Mouse (Mus musculus) stomach, embryonic 14.5 days (tissue): Measurements from ENCODE around the gene Etaa1. TPM values are rescaled to one million over a fixed set of nuclear protein-coding genes. Genes with fewer than 3 reads are reported as not detected.

Experiments
- ATAC-seq: fragments of 200-750 bp; cut with Nextera tagmentation; 2 replicates; pipeline ENCODE4 v1.8.0; 2017; ENCODE audit warnings: low read depth, moderate TSS enrichment; ENCODE audit not compliant: insufficient number of reproducible peaks, insufficient read depth, low FRiP score
- H3K27ac ChIP-seq: fragments of 300-500 bp; sonication (generic); 2 replicates; pipeline ENCODE4 v1.5.1; 2014; ENCODE audit warnings: mild to moderate bottlenecking, low read length, moderate library complexity, mixed read lengths
- H3K27me3 ChIP-seq: fragments of 300-500 bp; sonication (generic); 2 replicates; pipeline ENCODE4 v1.6.1; 2014; ENCODE audit warnings: low read length, control low read depth, mixed read lengths; ENCODE audit not compliant: control insufficient read depth, insufficient read depth
- H3K36me3 ChIP-seq: fragments of 300-500 bp; sonication (generic); 2 replicates; pipeline ENCODE4 v1.6.1; 2014; ENCODE audit warnings: mild to moderate bottlenecking, control low read depth, low read length, moderate library complexity, mixed read lengths; ENCODE audit not compliant: control insufficient read depth, insufficient read depth
- H3K4me1 ChIP-seq: fragments of 300-500 bp; sonication (generic); 2 replicates; pipeline ENCODE4 v1.6.1; 2014; ENCODE audit warnings: low read length, control low read depth, mixed read lengths; ENCODE audit not compliant: control insufficient read depth, insufficient read depth
- H3K4me2 ChIP-seq: fragments of 300-500 bp; sonication (generic); replicated peaks from 2 replicates; pipeline ENCODE4 v1.6.1; 2014; ENCODE audit warnings: low read depth, low read length, control low read depth
- H3K4me3 ChIP-seq: fragments of 300-500 bp; sonication (generic); 2 replicates; pipeline ENCODE4 v1.5.1; 2014; ENCODE audit warnings: low read depth, low read length, control low read depth
- H3K9ac ChIP-seq: fragments of 300-500 bp; sonication (generic); replicated peaks from 2 replicates; pipeline ENCODE4 v1.6.1; 2014; ENCODE audit warnings: low read depth, mild to moderate bottlenecking, control low read depth, low read length, moderate library complexity, mixed read lengths
- H3K9me3 ChIP-seq: fragments of 300-500 bp; sonication (generic); 2 replicates; pipeline ENCODE4 v1.6.1; 2016; ENCODE audit warnings: low read depth, low read length, control low read depth; ENCODE audit not compliant: control insufficient read depth
- WGBS: fragments of 180-500 bp; shearing (Covaris S2); extraction: QIAGEN DNeasy Blood & Tissue Kit; methylation state at CpG from one replicate; pipeline ENCODE4 v1.1.7; 2014; 5-methylcytosine and 5-hydroxymethylcytosine counted together
- polyA plus RNA-seq: library from polyadenylated mRNA; unstranded; fragments of >200 nt; fragmentation: Nextera tagmentation; extraction: Ambion mirVana; gene quantifications from 2 replicates; pipeline ENCODE4 v1.2.1, GENCODE M21; 2014

Etaa1 gene
- 17.0 and 17.4 TPM in 2 replicates for polyA plus RNA-seq

DNA sequence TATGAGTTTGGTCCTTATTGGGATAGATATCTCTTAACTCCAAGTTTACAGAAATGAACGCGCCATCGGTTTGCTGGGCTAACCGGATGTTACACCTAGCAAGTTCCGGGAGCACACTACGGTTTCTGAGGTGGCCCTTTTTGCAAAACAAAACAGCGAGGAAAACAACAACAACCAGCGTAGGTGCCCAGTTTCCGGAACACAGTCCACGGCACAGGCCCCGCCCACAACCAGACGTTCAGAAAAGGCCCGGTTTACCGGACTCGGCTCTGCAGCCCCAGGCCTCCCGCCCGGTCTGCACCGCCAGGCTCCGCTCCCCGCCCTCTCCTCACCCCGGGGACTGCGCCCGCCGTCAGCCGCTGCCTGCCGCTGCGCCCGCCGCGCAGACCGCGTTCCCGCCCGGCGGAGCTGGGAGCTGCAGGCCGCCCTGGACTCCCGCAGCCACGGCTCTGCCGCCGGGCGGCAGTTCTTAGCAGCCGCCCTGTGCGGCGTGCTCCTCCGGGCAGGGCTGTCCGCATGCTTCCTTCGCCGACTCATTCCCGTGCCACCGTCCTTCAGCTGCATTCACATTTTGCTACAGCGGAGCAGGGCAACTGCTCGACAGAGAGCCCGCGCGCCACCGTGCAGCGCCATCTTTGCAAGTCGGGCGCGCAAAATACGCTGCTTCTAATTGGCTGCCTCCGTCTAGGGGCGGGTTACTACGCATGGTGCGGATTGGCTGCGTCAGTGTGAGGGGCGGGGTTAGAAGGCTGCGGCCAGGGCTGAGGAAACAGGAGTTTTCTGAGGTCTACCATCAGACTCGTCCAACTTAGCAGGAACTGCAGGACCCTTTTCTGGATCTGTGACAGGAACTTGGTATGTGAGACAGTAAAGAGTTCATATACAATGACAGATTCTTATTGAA is at the start of gene Etaa1:
Gene Etaa1, minus strand, starts transcription at position 645 of the 904 bp plus-strand sequence.
- peak; percentile 100 for ATAC-seq
- Histone ChIP-seq H3K9me3 (no peaks in the 10 kb centered on the region), H3K9ac (peak within 1 kb of the TSS; percentile 96), H3K27ac (peak within 1 kb of the TSS; percentile 98), H3K4me2 (peak within 1 kb of the TSS; percentile 61), H3K4me1 (peaks cover 6% of the 10 kb centered on the region; the same call in 1 of the 2 replicates), H3K36me3 (peaks cover 13% of the 10 kb centered on the region; the same call in 1 of the 2 replicates), H3K27me3 (no peaks in the 10 kb centered on the region), H3K4me3 (peak within 1 kb of the TSS; percentile 100)
- WGBS = under 1% methylated on average over 65 of the region's 69 CpGs

GRCm38 (mm10) chr11:17994151-17994550 is 40.5 kb upstream of the Etaa1 start:
- Histone ChIP-seq H3K9ac (no peak overlapping the region), H3K9me3 (no peaks in the 10 kb centered on the region), H3K4me3 (no peak overlapping the region), H3K4me2 (no peak overlapping the region), H3K4me1 (no peaks in the 10 kb centered on the region), H3K27ac (no peak overlapping the region), H3K36me3 (no peaks in the 10 kb centered on the region), H3K27me3 (no peaks in the 10 kb centered on the region)
- 83% methylated on average over 3 of the region's 3 CpGs for WGBS
- ATAC-seq = no peak

GRCm38 (mm10) chr11:17992311-17992710 is 38.6 kb upstream of the Etaa1 start:
- H3K4me1 ChIP-seq = no peaks in the 10 kb centered on the region
- ATAC-seq = no peak
- H3K36me3 ChIP-seq = no peaks in the 10 kb centered on the region
- H3K4me2 ChIP-seq = no peak overlapping the region
- H3K9me3 ChIP-seq = no peaks in the 10 kb centered on the region
- no peak overlapping the region for H3K4me3 ChIP-seq
- WGBS = 88% methylated on average over 9 of the region's 9 CpGs
- H3K27me3 ChIP-seq = no peaks in the 10 kb centered on the region
- H3K9ac ChIP-seq = no peak overlapping the region
- H3K27ac ChIP-seq = no peak overlapping the region

DNA sequence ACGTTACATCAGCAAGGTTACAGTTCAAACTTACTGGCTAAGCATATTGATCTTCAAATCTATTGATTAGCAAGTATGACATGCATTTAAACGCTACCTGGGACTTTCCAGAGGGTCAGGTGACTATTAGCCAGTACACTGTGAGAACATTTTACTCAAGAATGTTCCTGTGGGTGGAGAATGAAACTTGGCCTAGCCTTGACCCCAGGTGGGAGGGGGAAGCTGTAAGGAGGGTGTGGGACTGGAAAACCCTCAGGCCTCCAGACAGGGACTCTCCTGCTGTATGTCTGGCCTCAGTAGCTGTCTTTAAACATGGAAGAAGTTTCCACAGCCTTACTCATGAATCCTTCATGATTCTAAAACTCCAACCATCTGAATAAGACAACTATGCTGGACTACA is 29.7 kb upstream of the Etaa1 start:
- no peak overlapping the region for H3K27ac ChIP-seq
- H3K4me3 ChIP-seq = no peak overlapping the region
- ATAC-seq = no peak
- no peaks in the 10 kb centered on the region for H3K36me3 ChIP-seq
- WGBS = 71% methylated on average over 2 of the region's 2 CpGs
- no peaks in the 10 kb centered on the region for H3K4me1 ChIP-seq
- H3K27me3 ChIP-seq = no peaks in the 10 kb centered on the region
- no peaks in the 10 kb centered on the region for H3K9me3 ChIP-seq
- H3K9ac ChIP-seq = no peak overlapping the region
- H3K4me2 ChIP-seq = no peak overlapping the region

DNA sequence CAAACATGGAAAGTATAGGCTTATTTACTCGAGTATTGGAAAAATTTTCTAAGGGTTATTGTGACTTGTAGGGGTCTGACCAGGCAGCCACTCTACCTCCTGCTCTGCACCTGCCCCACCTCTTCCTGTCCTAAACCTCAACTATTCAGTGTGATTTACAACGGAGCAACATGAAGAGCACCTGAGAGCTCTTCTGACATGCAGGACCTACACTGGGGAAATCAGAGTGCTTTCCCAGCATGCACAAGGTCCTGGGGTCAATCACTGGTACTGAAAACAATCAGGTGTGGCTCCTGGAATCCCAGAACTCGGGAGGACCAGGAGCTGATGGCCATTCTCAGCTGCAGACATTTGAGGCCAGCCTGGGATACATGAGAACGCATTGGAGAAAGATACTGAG is 27.6 kb upstream of the Etaa1 start:
- ATAC-seq = no peak
- Histone ChIP-seq H3K27me3 (no peaks in the 10 kb centered on the region), H3K36me3 (no peaks in the 10 kb centered on the region), H3K9ac (no peak overlapping the region), H3K9me3 (no peaks in the 10 kb centered on the region), H3K4me1 (no peaks in the 10 kb centered on the region), H3K4me2 (no peak overlapping the region), H3K27ac (no peak overlapping the region), H3K4me3 (no peak overlapping the region)
- 65% methylated on average over 4 of the region's 4 CpGs for WGBS

DNA sequence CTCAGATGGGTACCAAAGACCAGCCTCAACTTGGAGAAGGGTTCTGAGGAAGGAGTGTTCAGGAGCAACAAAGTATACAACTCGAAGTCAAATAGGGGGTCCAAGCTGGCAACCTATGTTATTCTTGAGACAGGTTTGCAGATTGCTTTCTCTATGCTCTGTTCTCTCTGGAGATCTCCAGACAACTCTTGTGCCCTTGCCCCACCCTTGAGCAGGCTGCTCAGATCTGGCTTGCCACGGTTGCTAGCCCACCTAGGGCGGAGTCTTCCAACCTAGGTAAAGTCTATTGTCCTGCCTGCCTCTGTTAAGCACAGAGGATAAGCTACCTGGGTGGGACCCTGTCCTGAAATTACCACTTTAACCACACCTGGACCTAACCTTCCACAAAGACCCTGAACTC is 21.9 kb upstream of the Etaa1 start:
- Histone ChIP-seq H3K36me3 (no peaks in the 10 kb centered on the region), H3K4me2 (no peak overlapping the region), H3K27ac (no peak overlapping the region), H3K9ac (no peak overlapping the region), H3K9me3 (no peaks in the 10 kb centered on the region), H3K27me3 (no peaks in the 10 kb centered on the region), H3K4me3 (no peak overlapping the region), H3K4me1 (no peaks in the 10 kb centered on the region)
- WGBS = 78% methylated on average over 3 of the region's 3 CpGs
- ATAC-seq = no peak

DNA sequence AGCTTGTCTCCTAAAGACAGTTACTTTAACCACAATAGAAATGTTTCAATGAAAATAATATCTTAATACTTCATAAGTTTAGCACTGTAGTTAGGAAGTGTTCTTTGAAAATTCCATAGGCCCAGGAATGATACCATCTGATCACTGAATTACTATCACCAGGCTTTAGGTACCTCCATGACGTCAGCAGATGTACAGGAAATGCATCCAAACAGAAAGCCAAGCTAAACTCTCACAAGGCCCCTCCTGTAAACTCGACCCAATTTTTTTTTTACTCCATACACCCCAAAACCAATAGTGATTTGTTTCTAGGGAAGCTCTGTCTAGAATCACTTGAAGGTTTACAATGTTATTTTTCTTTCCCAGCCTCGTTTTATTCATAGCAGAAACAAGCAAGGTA is 884 bp downstream of the Etaa1 start:
- no peak for ATAC-seq
- Histone ChIP-seq H3K9ac (peak overlapping the region; percentile 96), H3K4me1 (peaks cover 6% of the 10 kb centered on the region; the same call in 1 of the 2 replicates), H3K4me2 (peak overlapping the region; percentile 61), H3K36me3 (peaks cover 14% of the 10 kb centered on the region; the same call in 1 of the 2 replicates), H3K4me3 (peak overlapping the region; percentile 100), H3K9me3 (no peaks in the 10 kb centered on the region), H3K27me3 (no peaks in the 10 kb centered on the region), H3K27ac (peak overlapping the region; percentile 98; the same call in 1 of the 2 replicates)
- 2% methylated on average over 3 of the region's 3 CpGs for WGBS

- H3K36me3 ChIP-seq = peaks cover 26% of the 10 kb centered on the region
- H3K9me3 ChIP-seq = no peaks in the 10 kb centered on the region
- no peak overlapping the region for H3K4me2 ChIP-seq
- H3K27ac ChIP-seq = no peak overlapping the region
- H3K4me1 ChIP-seq = peaks cover 6% of the 10 kb centered on the region; the same call in 1 of the 2 replicates
- ATAC-seq = no peak
- H3K4me3 ChIP-seq = no peak overlapping the region
- no peak overlapping the region for H3K9ac ChIP-seq
- 83% methylated on average over 3 of the region's 3 CpGs for WGBS
- H3K27me3 ChIP-seq = no peaks in the 10 kb centered on the region
Observed at GRCm38 (mm10) chr11:17951336-17951735, 2.3 kb downstream of the Etaa1 start.
